Mouse (Mus musculus): Measurements from ENCODE around the gene Olfr1195.

GRCm38 (mm10) chr2:88704497-88704896, 15.5 kb upstream of the Olfr1195 start, which contains the start of gene Olfr1196:
- no peak for TF ChIP-seq POLR2A (IDR thresholded peaks at IDR 0.05; ENCODE audit: borderline replicate concordance, insufficient read depth, low read length)
- no peak for TF ChIP-seq CTCF (IDR thresholded peaks at IDR 0.05; ENCODE audit: borderline replicate concordance, insufficient read depth, low read depth, low read length)
